Mouse (Mus musculus) small intestine, adult 2 months (tissue): Measurements from ENCODE around the gene Ctnna3.
"Not testable (repeated sequence)": the region's sequence is repeated elsewhere in the genome, so short reads cannot be mapped to it uniquely, and the experiment has no call there.

Experiments used
- CTCF ChIP-seq: fragments of 200-500 bp; IDR thresholded peaks from 2 replicates; pipeline ENCODE4 v1.5.1; 2012; ENCODE audit warnings: low read depth, mild to moderate bottlenecking, control low read depth, inconsistent platforms, low read length, moderate library complexity, mixed read lengths; ENCODE audit not compliant: insufficient replicate concordance, insufficient read length; ENCODE audit errors: extremely low read depth
- POLR2A ChIP-seq: fragments of 200-500 bp; IDR thresholded peaks from 2 replicates; pipeline ENCODE4 v1.6.1; 2012; ENCODE audit warnings: low read depth, mild to moderate bottlenecking, control low read depth, inconsistent platforms, low read length, moderate library complexity

GRCm38 (mm10) chr10:64744099-64744498 is 1314.2 kb downstream of the Ctnna3 start:
- TF ChIP-seq CTCF, POLR2A: not testable (repeated sequence)
